Mouse (Mus musculus): ENCODE measurements around the gene Dmap1. TPM values are rescaled to one million over a fixed set of nuclear protein-coding genes. Genes with fewer than 3 reads are reported as not detected.
A peak's percentile ranks its signal among the peaks of the same experiment; 100 is the strongest.

Dmap1 gene
- polyA plus RNA-seq, 1 experiment from 2014 or later = 74.9 TPM

DNA sequence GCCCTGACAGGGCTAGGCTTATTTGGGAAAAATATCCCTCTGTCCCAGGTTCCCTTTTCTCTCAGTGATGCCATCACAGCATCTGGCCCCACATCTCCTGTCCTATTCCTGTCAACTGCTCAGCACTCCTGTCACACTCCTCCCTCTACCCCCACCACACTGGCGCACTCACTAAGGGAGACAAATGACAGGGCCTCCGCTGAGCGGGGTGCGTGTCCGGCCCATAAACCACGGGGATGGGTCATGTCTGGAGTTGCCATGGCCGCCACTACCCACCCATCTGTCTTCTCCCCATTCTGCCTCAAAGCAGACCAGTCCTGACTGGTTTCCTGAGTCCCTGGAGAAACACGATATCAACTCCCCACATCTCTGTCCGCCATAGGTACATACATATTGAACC, 10.0 kb downstream of the Dmap1 start:
- Histone ChIP-seq H3K9me3 (no peaks in the 10 kb centered on the region), H3K4me3 (no peak overlapping the region), H3K9ac (no peak overlapping the region), H3K4me2 (no peak overlapping the region), H3K27me3 (no peaks in the 10 kb centered on the region), H3K27ac (0 out of 2 replicates have a peak overlapping the region, but pooled peaks have one; percentile 13), H3K36me3 (peaks cover 43% of the 10 kb centered on the region), H3K4me1 (replicated peaks) (peaks cover 19% of the 10 kb centered on the region)
- peak; percentile 47 for ATAC-seq (ENCODE audit: low FRiP score)
- WGBS = 57% methylated on average over 9 of the region's 9 CpGs

DNA sequence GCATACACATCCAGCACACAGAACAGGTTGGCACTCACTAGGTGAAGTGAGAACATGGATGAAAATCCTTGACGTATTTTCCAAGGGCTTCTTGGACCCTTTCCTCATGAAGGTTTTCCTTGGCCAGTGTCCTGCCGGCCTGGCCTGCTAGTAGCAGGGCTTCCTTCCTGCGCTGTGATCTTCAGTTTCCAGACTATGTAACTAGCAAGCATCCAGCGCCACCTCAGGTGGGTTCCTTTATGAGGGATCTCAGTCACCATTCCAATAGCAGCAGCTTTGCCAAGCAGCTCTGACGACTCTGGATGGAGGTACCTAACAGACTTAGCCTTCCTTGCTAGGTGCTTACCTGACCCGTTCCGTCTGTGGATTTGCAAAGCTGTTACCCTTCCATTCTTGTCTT, 12.2 kb downstream of the Dmap1 start:
- H3K9ac ChIP-seq = no peak overlapping the region
- WGBS = 84% methylated on average over 7 of the region's 7 CpGs
- no peak overlapping the region for H3K4me2 ChIP-seq
- peaks cover 30% of the 10 kb centered on the region for H3K4me1 ChIP-seq (replicated peaks)
- H3K27ac ChIP-seq = no peak overlapping the region
- H3K27me3 ChIP-seq = no peaks in the 10 kb centered on the region
- peaks cover 24% of the 10 kb centered on the region for H3K36me3 ChIP-seq
- ATAC-seq (ENCODE audit: low FRiP score) = no peak
- no peaks in the 10 kb centered on the region for H3K9me3 ChIP-seq
- H3K4me3 ChIP-seq = no peak overlapping the region

DNA sequence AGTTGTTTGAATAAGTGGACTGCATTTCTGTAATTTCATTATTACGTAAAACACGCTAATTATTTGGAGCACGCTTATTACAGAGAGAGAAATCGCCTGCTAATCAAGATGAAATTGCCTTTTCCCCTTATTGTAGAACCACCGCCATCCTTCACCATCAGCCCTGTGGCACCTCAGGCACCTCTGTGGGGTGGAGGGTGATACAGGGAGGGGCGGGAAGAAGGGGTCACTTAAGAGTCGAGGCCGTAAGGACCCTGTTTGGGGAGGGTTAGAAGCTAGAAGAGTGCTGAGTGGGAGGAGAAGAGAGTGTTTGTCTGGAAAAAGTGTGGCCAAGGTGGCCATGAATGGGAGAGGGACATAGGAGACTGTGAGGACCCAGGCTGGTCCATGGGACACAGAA, 16.0 kb downstream of the Dmap1 start:
- 0 out of 2 replicates have a peak, but pooled peaks cover 4% of the 10 kb centered on the region for H3K36me3 ChIP-seq
- 57% methylated on average over 8 of the region's 8 CpGs for WGBS
- H3K9me3 ChIP-seq = no peaks in the 10 kb centered on the region
- H3K27me3 ChIP-seq = no peaks in the 10 kb centered on the region
- H3K4me1 ChIP-seq (replicated peaks) = peaks cover 17% of the 10 kb centered on the region
- H3K27ac ChIP-seq = no peak overlapping the region
- no peak overlapping the region for H3K9ac ChIP-seq
- peak; percentile 62; the same call in 1 of the 2 replicates for ATAC-seq (ENCODE audit: low FRiP score)
- no peak overlapping the region for H3K4me3 ChIP-seq
- H3K4me2 ChIP-seq = no peak overlapping the region

DNA sequence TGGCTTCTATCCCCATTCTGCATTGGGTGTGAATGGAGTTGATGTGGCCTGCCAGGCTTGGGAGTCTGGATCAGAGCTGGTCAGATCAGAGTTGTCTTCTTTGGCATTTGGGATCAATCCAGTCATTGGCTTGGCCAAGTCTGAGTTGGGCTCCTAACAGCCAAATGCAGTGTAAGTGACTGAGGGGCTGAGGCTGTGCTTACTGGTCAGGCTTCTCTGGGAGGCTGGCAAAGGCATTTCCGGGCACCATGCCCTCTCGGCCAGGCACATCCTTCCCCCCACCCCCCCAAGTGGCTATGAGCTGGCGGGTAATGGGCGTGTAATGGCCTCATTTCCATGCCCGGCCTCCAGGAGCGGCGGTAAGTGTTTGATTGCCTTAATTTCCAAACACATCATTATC, 16.5 kb downstream of the Dmap1 start:
- H3K9ac ChIP-seq = no peak overlapping the region
- no peaks in the 10 kb centered on the region for H3K27me3 ChIP-seq
- no peak overlapping the region for H3K4me3 ChIP-seq
- H3K36me3 ChIP-seq = 0 out of 2 replicates have a peak, but pooled peaks cover 4% of the 10 kb centered on the region
- ATAC-seq (ENCODE audit: low FRiP score) = peak; percentile 34; the same call in 1 of the 2 replicates
- H3K4me1 ChIP-seq (replicated peaks) = peaks cover 17% of the 10 kb centered on the region
- 42% methylated on average over 7 of the region's 7 CpGs for WGBS
- no peaks in the 10 kb centered on the region for H3K9me3 ChIP-seq
- H3K4me2 ChIP-seq = no peak overlapping the region
- peak overlapping the region; percentile 78 for H3K27ac ChIP-seq

DNA sequence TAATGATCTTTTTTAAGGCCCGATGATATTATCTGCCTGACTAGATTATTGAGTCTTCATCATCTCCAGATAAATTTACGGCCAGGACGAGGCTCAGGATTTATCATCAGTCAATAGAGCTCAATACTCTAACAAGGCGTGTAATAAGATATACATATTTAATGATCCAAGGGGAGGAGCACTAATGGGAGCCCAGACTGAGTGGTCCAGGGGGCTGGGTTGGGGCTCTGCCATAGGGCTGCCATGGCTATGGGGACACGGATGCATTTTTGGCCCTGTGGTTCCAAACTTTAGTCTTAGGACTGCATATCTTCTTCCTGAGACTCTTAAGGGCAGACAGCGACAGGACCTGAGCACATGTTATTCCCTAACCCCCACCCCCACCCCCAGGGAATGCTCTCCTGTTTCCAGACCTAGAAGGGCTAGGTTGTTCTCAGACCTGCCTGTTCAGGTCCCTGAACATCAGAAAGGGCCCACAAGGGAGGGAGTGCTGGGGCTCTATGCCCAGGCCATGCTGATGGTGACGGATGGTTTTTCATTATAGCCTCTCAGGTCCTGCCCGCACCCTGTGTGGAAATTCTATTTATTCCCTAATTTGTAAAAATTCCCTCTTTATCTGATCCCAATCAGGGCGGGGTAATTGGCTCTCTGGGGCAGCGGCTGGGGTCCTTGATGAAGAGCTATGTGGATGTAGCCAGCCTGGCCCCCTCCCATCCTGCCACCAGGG, 17.5 kb downstream of the Dmap1 start:
- WGBS = 53% methylated on average over 10 of the region's 10 CpGs
- peaks cover 3% of the 10 kb centered on the region; the same call in 1 of the 2 replicates for H3K36me3 ChIP-seq
- H3K4me3 ChIP-seq = no peak overlapping the region
- no peak overlapping the region for H3K9ac ChIP-seq
- H3K27me3 ChIP-seq = no peaks in the 10 kb centered on the region
- H3K9me3 ChIP-seq = no peaks in the 10 kb centered on the region
- peak; percentile 49 for ATAC-seq (ENCODE audit: low FRiP score)
- H3K4me2 ChIP-seq = no peak overlapping the region
- H3K4me1 ChIP-seq (replicated peaks) = peaks cover 21% of the 10 kb centered on the region
- peak overlapping the region; percentile 78; the same call in 1 of the 2 replicates for H3K27ac ChIP-seq

DNA sequence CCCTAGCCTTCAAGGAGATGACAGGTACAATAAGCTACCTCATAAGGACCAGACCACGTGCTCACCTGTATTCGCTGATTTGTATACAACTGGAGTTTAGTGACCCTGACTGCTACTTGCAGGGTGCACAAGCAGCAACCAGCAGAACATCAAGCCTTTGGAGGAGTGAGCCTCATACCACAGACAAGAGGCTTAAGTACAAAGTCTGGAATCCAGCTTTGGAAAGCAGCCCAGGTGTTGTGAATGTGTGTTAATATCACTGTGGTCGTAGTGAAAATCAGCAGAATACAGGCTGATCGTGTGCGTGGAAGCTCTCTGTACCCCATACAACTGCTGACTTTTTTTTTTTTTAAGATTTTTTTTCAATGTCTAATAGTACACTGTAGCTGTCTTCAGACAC, 22.1 kb downstream of the Dmap1 start:
- H3K9ac ChIP-seq = no peak overlapping the region
- H3K27me3 ChIP-seq = no peaks in the 10 kb centered on the region
- H3K9me3 ChIP-seq = no peaks in the 10 kb centered on the region
- H3K36me3 ChIP-seq = peaks cover 3% of the 10 kb centered on the region; the same call in 1 of the 2 replicates
- H3K4me3 ChIP-seq = no peak overlapping the region
- H3K4me1 ChIP-seq (replicated peaks) = peaks cover 54% of the 10 kb centered on the region
- WGBS = 96% methylated on average over 5 of the region's 5 CpGs
- ATAC-seq (ENCODE audit: low FRiP score) = no peak
- no peak overlapping the region for H3K4me2 ChIP-seq
- H3K27ac ChIP-seq = 0 out of 2 replicates have a peak overlapping the region, but pooled peaks have one; percentile 19

DNA sequence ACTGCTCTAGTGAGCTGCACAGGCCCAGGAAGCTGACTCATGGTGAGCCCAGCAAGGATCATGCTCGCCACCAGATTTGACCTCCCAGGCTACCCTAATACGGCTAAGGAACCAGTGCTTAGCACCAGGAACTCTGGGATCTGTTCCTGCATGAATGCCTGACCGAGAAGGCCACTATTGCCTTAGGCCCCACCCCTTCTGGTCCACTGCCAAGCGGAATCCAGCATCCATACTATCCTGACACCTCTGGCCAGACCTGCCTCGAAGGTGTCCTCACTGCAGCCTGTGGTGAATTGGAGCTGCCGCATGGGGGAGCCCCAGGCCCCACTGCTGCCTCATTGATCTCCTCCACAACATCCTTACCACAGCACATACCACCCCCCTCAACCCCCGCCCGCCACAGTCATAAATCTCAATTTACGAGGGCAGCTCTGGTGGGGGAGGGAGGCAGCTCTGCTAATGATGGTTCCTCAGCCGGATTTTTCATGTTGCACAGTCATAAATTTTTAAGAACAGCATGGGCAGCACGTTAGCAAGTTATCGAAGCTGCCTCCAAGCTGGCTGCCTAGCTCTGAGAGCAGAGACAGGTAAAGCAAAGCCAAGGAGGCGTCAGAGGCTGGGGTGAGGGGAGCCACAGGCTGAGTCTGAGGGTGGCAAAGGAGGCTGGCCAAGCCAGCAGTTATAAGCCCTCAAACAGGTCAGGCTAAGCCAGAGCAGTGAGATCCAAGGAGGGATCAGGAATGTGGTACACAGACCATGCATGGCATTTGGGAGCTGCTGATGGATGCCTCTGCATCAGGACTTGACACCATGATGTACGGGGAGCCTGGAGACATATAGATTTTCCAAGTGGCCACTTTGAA, 23.3 kb downstream of the Dmap1 start:
- Histone ChIP-seq H3K4me2 (no peak overlapping the region), H3K9me3 (no peaks in the 10 kb centered on the region), H3K9ac (no peak overlapping the region), H3K4me3 (no peak overlapping the region), H3K4me1 (replicated peaks) (peaks cover 58% of the 10 kb centered on the region), H3K27ac (peak overlapping the region; percentile 73), H3K27me3 (no peaks in the 10 kb centered on the region), H3K36me3 (peaks cover 3% of the 10 kb centered on the region; the same call in 1 of the 2 replicates)
- peak; percentile 27 for ATAC-seq (ENCODE audit: low FRiP score)
- WGBS = 47% methylated on average over 14 of the region's 14 CpGs

DNA sequence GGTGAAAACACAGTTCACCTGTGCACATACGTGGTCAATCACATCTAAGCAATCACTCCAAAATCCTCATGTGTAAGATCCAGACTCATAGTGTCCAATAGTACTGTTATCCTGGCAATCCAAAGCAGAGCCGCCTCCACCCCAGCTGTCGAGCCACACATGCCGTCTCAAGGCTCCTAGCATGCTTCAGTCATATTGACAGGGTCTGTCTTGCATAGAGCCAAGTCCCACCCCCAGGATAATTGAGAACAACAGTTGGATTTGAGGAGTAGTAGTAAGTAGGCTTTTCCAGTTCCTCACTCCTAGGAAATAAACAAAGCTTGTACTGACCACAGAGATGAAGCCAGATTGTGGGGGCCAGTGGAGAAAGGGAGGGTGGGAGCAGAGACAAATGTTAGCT, 24.4 kb downstream of the Dmap1 start:
- Histone ChIP-seq H3K27ac (peak overlapping the region; percentile 73), H3K9ac (no peak overlapping the region), H3K27me3 (no peaks in the 10 kb centered on the region), H3K4me1 (replicated peaks) (peaks cover 64% of the 10 kb centered on the region), H3K36me3 (peaks cover 3% of the 10 kb centered on the region; the same call in 1 of the 2 replicates), H3K4me2 (no peak overlapping the region), H3K4me3 (no peak overlapping the region), H3K9me3 (no peaks in the 10 kb centered on the region)
- ATAC-seq (ENCODE audit: low FRiP score) = no peak
- 64% methylated on average over 4 of the region's 4 CpGs for WGBS

DNA sequence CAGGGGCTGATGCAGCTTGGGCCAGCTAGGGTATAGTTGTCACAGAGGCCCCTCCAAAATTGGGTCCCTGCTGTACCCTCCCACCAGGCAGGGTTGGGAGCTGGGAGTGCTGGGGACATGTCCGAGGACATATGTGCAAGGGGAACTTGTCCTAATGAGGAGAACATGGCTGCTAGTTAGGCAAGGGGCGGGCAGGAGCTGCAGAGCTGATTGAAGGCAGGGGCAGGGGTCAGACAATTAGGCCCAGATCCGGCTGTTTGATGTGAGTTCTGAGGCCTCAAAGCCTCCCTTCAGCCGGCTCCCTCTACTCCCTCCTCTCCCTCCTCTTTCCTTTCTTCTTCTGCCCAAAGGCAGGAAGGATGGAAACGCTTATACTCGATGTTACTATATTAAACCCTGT, 25.1 kb downstream of the Dmap1 start:
- H3K4me3 ChIP-seq = no peak overlapping the region
- no peak overlapping the region for H3K9ac ChIP-seq
- no peaks in the 10 kb centered on the region for H3K9me3 ChIP-seq
- H3K27me3 ChIP-seq = no peaks in the 10 kb centered on the region
- peak overlapping the region; percentile 25; the same call in 1 of the 2 replicates for H3K27ac ChIP-seq
- no peak for ATAC-seq (ENCODE audit: low FRiP score)
- 32% methylated on average over 6 of the region's 6 CpGs for WGBS
- peaks cover 68% of the 10 kb centered on the region for H3K4me1 ChIP-seq (replicated peaks)
- H3K4me2 ChIP-seq = no peak overlapping the region
- peaks cover 3% of the 10 kb centered on the region; the same call in 1 of the 2 replicates for H3K36me3 ChIP-seq

DNA sequence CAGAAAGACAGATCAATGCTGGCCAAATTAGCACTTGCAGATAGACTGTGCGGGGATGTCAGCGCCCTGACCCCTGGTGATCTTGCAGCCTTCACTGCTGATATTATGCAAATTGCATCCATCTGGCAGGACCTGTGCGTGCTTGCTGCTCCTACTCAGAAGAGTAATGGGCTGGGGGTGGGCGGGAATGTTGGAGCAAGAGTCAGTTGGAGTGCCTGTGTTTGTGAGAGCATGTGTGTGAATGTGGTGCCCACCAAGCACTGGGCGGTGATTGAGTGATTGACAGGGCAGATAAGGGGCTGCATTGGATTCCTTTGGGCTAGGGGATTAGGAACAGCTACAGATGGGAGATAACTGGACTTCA, 26.6 kb downstream of the Dmap1 start:
- Histone ChIP-seq H3K4me1 (replicated peaks) (peaks cover 76% of the 10 kb centered on the region), H3K27ac (peak overlapping the region; percentile 66), H3K36me3 (peaks cover 3% of the 10 kb centered on the region; the same call in 1 of the 2 replicates), H3K9ac (no peak overlapping the region), H3K9me3 (no peaks in the 10 kb centered on the region), H3K4me3 (no peak overlapping the region), H3K4me2 (no peak overlapping the region), H3K27me3 (no peaks in the 10 kb centered on the region)
- WGBS = 42% methylated on average over 5 of the region's 5 CpGs
- ATAC-seq (ENCODE audit: low FRiP score) = no peak

DNA sequence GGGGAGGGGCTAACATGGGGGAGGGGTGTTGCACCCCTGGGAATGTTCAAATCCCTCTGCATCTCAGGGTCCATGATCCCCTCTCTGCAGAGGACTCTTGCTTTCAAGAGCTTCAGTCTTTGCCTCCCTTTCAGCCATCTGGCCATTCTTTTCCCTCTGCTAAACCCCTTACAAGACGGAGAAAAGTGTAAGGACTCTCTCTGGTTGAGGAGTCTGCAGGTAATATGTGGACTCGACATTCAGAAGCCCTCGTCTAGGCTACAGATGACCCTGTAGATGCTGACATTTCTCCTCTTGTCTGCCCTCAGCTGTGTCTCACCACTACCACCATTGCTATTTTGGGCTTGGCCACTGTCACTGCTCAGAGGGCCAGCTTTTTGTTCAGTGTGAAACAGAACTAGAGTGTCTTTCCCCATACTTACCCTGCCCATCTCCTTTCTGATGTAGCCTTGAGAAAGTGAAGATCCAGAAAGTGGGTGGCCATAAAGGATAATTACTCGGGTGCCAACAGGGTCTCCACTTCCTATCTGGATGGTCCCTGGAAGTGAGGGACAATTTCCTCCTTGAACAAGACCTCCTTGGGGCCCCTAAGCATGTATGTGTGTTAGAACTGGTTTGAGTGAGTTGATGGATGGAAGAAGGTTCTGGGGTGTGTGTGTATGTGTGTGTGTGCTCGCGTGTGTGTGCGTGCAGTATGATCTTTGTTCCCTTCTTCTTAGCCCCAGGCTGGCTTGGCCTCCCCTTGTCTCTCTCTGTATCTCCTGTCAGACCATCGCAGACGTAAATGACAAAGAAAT, 27.2 kb downstream of the Dmap1 start:
- Histone ChIP-seq H3K4me1 (replicated peaks) (peaks cover 80% of the 10 kb centered on the region), H3K36me3 (peaks cover 8% of the 10 kb centered on the region; the same call in 1 of the 2 replicates), H3K27ac (peak overlapping the region; percentile 66), H3K4me3 (no peak overlapping the region), H3K9ac (peak overlapping the region; percentile 7; the same call in 1 of the 2 replicates), H3K27me3 (no peaks in the 10 kb centered on the region), H3K4me2 (no peak overlapping the region), H3K9me3 (no peaks in the 10 kb centered on the region)
- ATAC-seq (ENCODE audit: low FRiP score) = no peak
- WGBS = 55% methylated on average over 9 of the region's 9 CpGs
